Mouse (Mus musculus) heart, embryonic 11.5 days (tissue): Measurements from ENCODE around the gene Iglon5. TPM values are rescaled to one million over a fixed set of nuclear protein-coding genes. Genes with fewer than 3 reads are reported as not detected.

ENCODE experiments used
- ATAC-seq: fragments of 200-750 bp; cut with Nextera tagmentation; replicated peaks from 2 replicates; pipeline ENCODE4 v1.8.0; 2017; ENCODE audit warnings: moderate library complexity; ENCODE audit not compliant: insufficient number of reproducible peaks, low FRiP score, low TSS enrichment
- H3K27ac ChIP-seq: fragments of 300-500 bp; sonication (generic); 2 replicates; pipeline ENCODE4 v1.5.1; 2014; ENCODE audit warnings: mild to moderate bottlenecking, low read depth, low read length
- H3K27me3 ChIP-seq: fragments of 300-500 bp; sonication (generic); 2 replicates; pipeline ENCODE4 v1.6.1; 2014; ENCODE audit warnings: mild to moderate bottlenecking, low read length, mixed read lengths; ENCODE audit not compliant: control insufficient read depth, insufficient read depth
- H3K36me3 ChIP-seq: fragments of 300-500 bp; sonication (generic); 2 replicates; pipeline ENCODE4 v1.6.1; 2014; ENCODE audit warnings: mild to moderate bottlenecking, low read length, moderate library complexity, mixed read lengths; ENCODE audit not compliant: control insufficient read depth, insufficient read depth
- H3K4me1 ChIP-seq: fragments of 300-500 bp; sonication (generic); 2 replicates; pipeline ENCODE4 v1.6.1; 2014; ENCODE audit warnings: low read length; ENCODE audit not compliant: control insufficient read depth, insufficient read depth
- H3K4me2 ChIP-seq: fragments of 300-500 bp; sonication (generic); 2 replicates; pipeline ENCODE4 v1.6.1; 2014; ENCODE audit warnings: mild to moderate bottlenecking, moderate library complexity
- H3K4me3 ChIP-seq: fragments of 300-500 bp; sonication (generic); 2 replicates; pipeline ENCODE4 v1.5.1; 2014; ENCODE audit warnings: low read depth, low read length
- H3K9ac ChIP-seq: fragments of 300-500 bp; sonication (generic); 2 replicates; pipeline ENCODE4 v1.6.1; 2014; ENCODE audit warnings: mild to moderate bottlenecking, low read depth, low read length, moderate library complexity
- H3K9me3 ChIP-seq: fragments of 300-500 bp; sonication (generic); replicated peaks from 2 replicates; pipeline ENCODE4 v1.6.1; 2016; ENCODE audit warnings: low read length; ENCODE audit not compliant: control insufficient read depth
- WGBS: fragments of 180-500 bp; shearing (Covaris S2); extraction: QIAGEN DNeasy Blood & Tissue Kit; methylation state at CpG from one replicate; pipeline ENCODE4 v1.1.7; 2014; ENCODE audit not compliant: insufficient replicate concordance; 5-methylcytosine and 5-hydroxymethylcytosine counted together
- polyA plus RNA-seq: library from polyadenylated mRNA; unstranded; fragments of >200 nt; fragmentation: Nextera tagmentation; extraction: Ambion mirVana; gene quantifications from 2 replicates; pipeline ENCODE4 v1.2.1, GENCODE M21; 2014

The Iglon5 gene
- polyA plus RNA-seq, 1 experiment from 2014 or later, result 0.10 TPM

GRCm38 (mm10) chr7:43476376-43476775, 13.5 kb downstream of the Iglon5 start:
- ATAC-seq, result no peak
- Histone ChIP-seq H3K9ac (no peak overlapping the region), H3K27me3 (peaks cover 51% of the 10 kb centered on the region), H3K4me2 (peak overlapping the region; percentile 37), H3K9me3 (no peaks in the 10 kb centered on the region), H3K27ac (no peak overlapping the region), H3K4me1 (no peaks in the 10 kb centered on the region), H3K4me3 (no peak overlapping the region; the same call in 1 of the 2 replicates), H3K36me3 (no peaks in the 10 kb centered on the region)
- 5% methylated on average over 13 of the region's 13 CpGs for WGBS

DNA sequence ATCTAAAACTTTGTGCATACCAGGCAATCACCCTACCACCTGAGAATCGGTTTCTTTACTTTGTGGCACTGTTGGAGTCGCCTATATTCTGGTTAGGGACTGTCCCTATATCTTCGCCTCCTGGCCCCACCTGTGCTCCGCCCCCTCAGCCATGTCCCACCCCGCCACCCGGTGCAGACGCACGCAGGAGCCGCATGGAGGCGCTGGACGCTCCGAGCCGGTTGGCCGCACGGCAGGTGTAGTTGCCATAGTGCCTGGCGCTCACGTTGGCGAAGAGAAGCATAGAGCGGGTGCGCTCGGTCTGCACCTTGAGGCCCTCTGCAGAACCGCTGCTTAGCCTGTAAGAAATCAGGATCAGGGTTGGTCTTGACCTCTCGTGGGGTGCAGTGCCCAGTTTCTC, 14.2 kb downstream of the Iglon5 start:
- H3K4me2 ChIP-seq, result peak overlapping the region; percentile 6; the same call in 1 of the 2 replicates
- no peaks in the 10 kb centered on the region for H3K36me3 ChIP-seq
- H3K27me3 ChIP-seq, result peaks cover 51% of the 10 kb centered on the region
- WGBS, result 8% methylated on average over 23 of the region's 23 CpGs
- H3K27ac ChIP-seq, result no peak overlapping the region
- no peaks in the 10 kb centered on the region for H3K9me3 ChIP-seq
- H3K4me1 ChIP-seq, result no peaks in the 10 kb centered on the region
- H3K9ac ChIP-seq, result no peak overlapping the region
- H3K4me3 ChIP-seq, result no peak overlapping the region
- no peak for ATAC-seq

GRCm38 (mm10) chr7:43470373-43470772, 19.5 kb downstream of the Iglon5 start:
- H3K27me3 ChIP-seq, result peaks cover 14% of the 10 kb centered on the region
- no peak overlapping the region for H3K4me3 ChIP-seq
- no peaks in the 10 kb centered on the region for H3K4me1 ChIP-seq
- H3K9me3 ChIP-seq, result no peaks in the 10 kb centered on the region
- no peak for ATAC-seq
- no peak overlapping the region for H3K27ac ChIP-seq
- H3K9ac ChIP-seq, result no peak overlapping the region
- WGBS, result 40% methylated on average over 8 of the region's 8 CpGs
- H3K36me3 ChIP-seq, result no peaks in the 10 kb centered on the region
- no peak overlapping the region for H3K4me2 ChIP-seq

DNA sequence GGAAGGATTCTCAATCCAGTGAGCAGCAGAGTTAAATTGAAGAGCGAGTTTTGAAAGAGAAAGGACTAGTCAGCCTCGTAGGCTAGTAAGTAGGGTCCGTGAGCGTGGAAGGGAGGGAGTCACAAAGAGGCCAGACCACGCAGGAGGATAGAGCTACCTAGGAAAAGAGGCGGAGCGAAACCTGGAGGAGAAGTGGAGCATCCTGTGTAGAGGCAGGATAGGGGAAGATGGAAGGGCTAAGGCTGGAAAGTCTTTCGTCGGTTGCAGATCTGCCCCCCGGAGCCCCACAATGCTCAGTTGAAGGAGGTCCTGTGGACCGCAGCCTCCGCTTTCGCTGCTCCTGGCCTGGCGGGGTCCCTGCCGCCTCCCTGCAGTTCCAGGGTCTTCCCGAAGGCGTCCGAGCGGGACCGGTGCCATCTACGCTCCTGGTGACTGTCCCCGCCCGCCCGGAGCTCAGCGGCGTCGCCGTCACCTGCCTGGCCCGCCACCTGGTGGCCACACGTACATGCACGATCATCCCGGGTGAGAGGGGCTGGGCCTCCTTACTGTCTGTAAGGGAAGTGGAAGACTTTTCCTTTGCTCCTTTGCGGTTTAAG, 23.7 kb downstream of the Iglon5 start:
- peaks cover 21% of the 10 kb centered on the region for H3K27me3 ChIP-seq
- H3K9me3 ChIP-seq, result no peaks in the 10 kb centered on the region
- peak overlapping the region; percentile 82 for H3K4me2 ChIP-seq
- H3K36me3 ChIP-seq, result no peaks in the 10 kb centered on the region
- H3K4me3 ChIP-seq, result peak overlapping the region; percentile 47
- H3K4me1 ChIP-seq, result peaks cover 5% of the 10 kb centered on the region; the same call in 1 of the 2 replicates
- no peak overlapping the region for H3K27ac ChIP-seq
- H3K9ac ChIP-seq, result peak overlapping the region; percentile 49
- 1% methylated on average over 33 of the region's 33 CpGs for WGBS
- ATAC-seq, result peak; percentile 27

GRCm38 (mm10) chr7:43465344-43466098, 24.4 kb downstream of the Iglon5 start:
- Histone ChIP-seq H3K27me3 (peaks cover 21% of the 10 kb centered on the region), H3K4me2 (peak overlapping the region; percentile 82), H3K4me3 (peak overlapping the region; percentile 47), H3K9me3 (no peaks in the 10 kb centered on the region), H3K9ac (peak overlapping the region; percentile 61), H3K27ac (no peak overlapping the region), H3K36me3 (no peaks in the 10 kb centered on the region), H3K4me1 (peaks cover 5% of the 10 kb centered on the region; the same call in 1 of the 2 replicates)
- peak; percentile 85 for ATAC-seq
- WGBS, result under 1% methylated on average over 33 of the region's 33 CpGs

DNA sequence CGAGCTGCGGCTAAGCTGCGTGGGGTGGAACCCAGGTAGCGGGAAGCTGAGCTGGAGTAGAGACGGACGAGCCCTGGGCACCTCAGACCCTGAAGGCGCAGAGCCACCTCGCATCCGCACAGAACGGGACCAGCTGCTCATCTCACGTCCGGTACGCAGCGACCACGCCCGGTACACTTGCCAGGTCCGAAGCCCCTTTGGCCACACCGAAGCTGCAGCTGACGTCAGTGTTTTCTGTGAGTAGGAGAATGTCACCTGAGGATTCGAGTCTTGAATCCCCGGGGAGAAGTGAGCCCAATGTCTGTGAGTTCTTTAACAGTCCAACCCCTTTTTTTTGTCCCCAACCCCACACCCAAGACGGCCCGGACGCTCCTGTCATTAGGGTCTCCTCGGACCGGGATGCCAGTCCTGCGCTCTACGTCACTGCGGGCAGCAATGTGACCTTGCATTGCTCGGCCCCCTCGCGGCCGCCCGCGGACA, 25.0 kb downstream of the Iglon5 start:
- peak overlapping the region; percentile 61 for H3K9ac ChIP-seq
- H3K4me3 ChIP-seq, result peak overlapping the region; percentile 47
- no peak for ATAC-seq
- peak overlapping the region; percentile 82 for H3K4me2 ChIP-seq
- H3K27me3 ChIP-seq, result peaks cover 21% of the 10 kb centered on the region
- H3K9me3 ChIP-seq, result no peaks in the 10 kb centered on the region
- 6% methylated on average over 35 of the region's 35 CpGs for WGBS
- H3K27ac ChIP-seq, result no peak overlapping the region
- H3K4me1 ChIP-seq, result peaks cover 5% of the 10 kb centered on the region; the same call in 1 of the 2 replicates
- H3K36me3 ChIP-seq, result no peaks in the 10 kb centered on the region

DNA sequence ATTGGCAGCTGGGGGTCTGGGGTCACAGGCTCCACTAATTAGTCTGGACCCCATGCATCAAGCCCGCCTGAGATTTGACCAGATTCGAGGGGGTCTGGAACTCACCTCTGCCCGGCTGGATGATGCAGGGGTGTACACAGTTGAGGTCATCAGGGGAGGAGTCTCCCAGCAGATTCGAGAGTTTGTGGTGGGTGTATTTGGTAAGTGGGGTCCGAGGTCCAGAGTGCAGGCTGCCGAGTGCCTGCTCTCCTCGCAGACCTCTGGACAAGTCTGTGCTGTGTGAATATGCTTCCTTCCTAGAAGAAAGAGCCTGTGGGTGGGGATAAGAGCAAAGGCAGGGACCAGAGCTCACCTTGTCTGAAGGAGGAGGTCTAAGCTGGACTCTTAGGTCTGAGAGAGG, 25.9 kb downstream of the Iglon5 start:
- Histone ChIP-seq H3K9me3 (no peaks in the 10 kb centered on the region), H3K4me3 (no peak overlapping the region), H3K36me3 (no peaks in the 10 kb centered on the region), H3K9ac (no peak overlapping the region), H3K4me1 (peaks cover 5% of the 10 kb centered on the region; the same call in 1 of the 2 replicates), H3K27ac (no peak overlapping the region), H3K27me3 (peaks cover 21% of the 10 kb centered on the region), H3K4me2 (no peak overlapping the region)
- no peak for ATAC-seq
- WGBS, result 79% methylated on average over 7 of the region's 7 CpGs

DNA sequence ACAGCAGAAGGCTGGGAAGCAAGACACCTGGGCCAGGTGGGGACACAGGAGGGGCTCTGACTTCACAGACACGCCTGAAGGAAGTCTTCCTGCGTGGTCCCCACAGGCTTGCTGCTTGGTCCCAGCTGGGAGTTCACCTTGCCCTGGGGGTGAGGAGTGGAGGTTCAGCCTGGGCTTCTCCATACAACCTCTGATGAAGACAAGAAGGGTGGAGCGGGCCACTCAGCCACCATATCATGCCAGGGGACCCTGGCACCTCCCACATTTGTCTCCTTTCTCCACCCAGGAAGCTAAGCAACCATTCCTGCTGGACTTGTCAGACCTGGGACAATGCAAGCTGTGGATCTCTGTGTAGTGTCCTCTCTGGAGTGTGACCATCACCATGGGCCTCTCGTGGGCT, 27.0 kb downstream of the Iglon5 start, which contains the start of gene Vsig10l:
Gene Vsig10l, plus strand, starts transcription at position 301 of the 400 bp plus-strand sequence.
- H3K9me3 ChIP-seq, result no peaks in the 10 kb centered on the region
- peaks cover 21% of the 10 kb centered on the region for H3K27me3 ChIP-seq
- no peak within 1 kb of the TSS for H3K9ac ChIP-seq
- 52% methylated on average over 4 of the region's 4 CpGs for WGBS
- H3K36me3 ChIP-seq, result no peaks in the 10 kb centered on the region
- H3K27ac ChIP-seq, result no peak within 1 kb of the TSS
- no peak for ATAC-seq
- peaks cover 5% of the 10 kb centered on the region; the same call in 1 of the 2 replicates for H3K4me1 ChIP-seq
- no peak within 1 kb of the TSS for H3K4me3 ChIP-seq
- no peak within 1 kb of the TSS for H3K4me2 ChIP-seq
